Mouse (Mus musculus) midbrain, embryonic 16.5 days (tissue): ENCODE measurements around the gene Cops7a. TPM values are rescaled to one million over a fixed set of nuclear protein-coding genes. Genes with fewer than 3 reads are reported as not detected.

Source experiments
- ATAC-seq: fragments of 200-750 bp; cut with Nextera tagmentation; 2 replicates; pipeline ENCODE4 v1.8.0; 2017; ENCODE audit warnings: moderate TSS enrichment
- H3K27ac ChIP-seq: fragments of 300-500 bp; sonication (generic); 2 replicates; pipeline ENCODE4 v1.5.1; 2014; ENCODE audit warnings: mild to moderate bottlenecking, low read length, mixed read lengths
- H3K27me3 ChIP-seq: fragments of 300-500 bp; sonication (generic); 2 replicates; pipeline ENCODE4 v1.6.1; 2014; ENCODE audit warnings: low read depth, low read length, mixed read lengths; ENCODE audit not compliant: control insufficient read depth, insufficient read depth
- H3K36me3 ChIP-seq: fragments of 300-500 bp; sonication (generic); 2 replicates; pipeline ENCODE4 v1.6.1; 2014; ENCODE audit warnings: mild to moderate bottlenecking, low read length, moderate library complexity, mixed read lengths; ENCODE audit not compliant: control insufficient read depth, insufficient read depth
- H3K4me1 ChIP-seq: fragments of 300-500 bp; sonication (generic); 2 replicates; pipeline ENCODE4 v1.6.1; 2014; ENCODE audit warnings: mild to moderate bottlenecking, low read length, mixed read lengths; ENCODE audit not compliant: control insufficient read depth, insufficient read depth
- H3K4me2 ChIP-seq: fragments of 300-500 bp; sonication (generic); 2 replicates; pipeline ENCODE4 v1.6.1; 2014; ENCODE audit warnings: mild to moderate bottlenecking, low read length, mixed read lengths
- H3K4me3 ChIP-seq: fragments of 300-500 bp; sonication (generic); 2 replicates; pipeline ENCODE4 v1.5.1; 2014; ENCODE audit warnings: low read depth, mild to moderate bottlenecking, low read length, moderate library complexity, mixed read lengths
- H3K9ac ChIP-seq: fragments of 300-500 bp; sonication (generic); 2 replicates; pipeline ENCODE4 v1.6.1; 2014; ENCODE audit warnings: low read depth, low read length, mixed read lengths
- H3K9me3 ChIP-seq: fragments of 300-500 bp; sonication (generic); replicated peaks from 2 replicates; pipeline ENCODE4 v1.6.1; 2014; ENCODE audit warnings: mild to moderate bottlenecking, low read length, mixed read lengths; ENCODE audit not compliant: control insufficient read depth, poor library complexity, severe bottlenecking
- WGBS: fragments of 180-500 bp; shearing (Covaris S2); extraction: QIAGEN DNeasy Blood & Tissue Kit; methylation state at CpG from one replicate; pipeline ENCODE4 v1.1.7; 2014; 5-methylcytosine and 5-hydroxymethylcytosine counted together
- polyA plus RNA-seq: library from polyadenylated mRNA; unstranded; fragments of >200 nt; fragmentation: Nextera tagmentation; extraction: Ambion mirVana; gene quantifications from 2 replicates; pipeline ENCODE4 v1.2.1, GENCODE M21; 2015

The Cops7a gene
- 87.6 and 94.0 TPM in 2 replicates for polyA plus RNA-seq

DNA sequence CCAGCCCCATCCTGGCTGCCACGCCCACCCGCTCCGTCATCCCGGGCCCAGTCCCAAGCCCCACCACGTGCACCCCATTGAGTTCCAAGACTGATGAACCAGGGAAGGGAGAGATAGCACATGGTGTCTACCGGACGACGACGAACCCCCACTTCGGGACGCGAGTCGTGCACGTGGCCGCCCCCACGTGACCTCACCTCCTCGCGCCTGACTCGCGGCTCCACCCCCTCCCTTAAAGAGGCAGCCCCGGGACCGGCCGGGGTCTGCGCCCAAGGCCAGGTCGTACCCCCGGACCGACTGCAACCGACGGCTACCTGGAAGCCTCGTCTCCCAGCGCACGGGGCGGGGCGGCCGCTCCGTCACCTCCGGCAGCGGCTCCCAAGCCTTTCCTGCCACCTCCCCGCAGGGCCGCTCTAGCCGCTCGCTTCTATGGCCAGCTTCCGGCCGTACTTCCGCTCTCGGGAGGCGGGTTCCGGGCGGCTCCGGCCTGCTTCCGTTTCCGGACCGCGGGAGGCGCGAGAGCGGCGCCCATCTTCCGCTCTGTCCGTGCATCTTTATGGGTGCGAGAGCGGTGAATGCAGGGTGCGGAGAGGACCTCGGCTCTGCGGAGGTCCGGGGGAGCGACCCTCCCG lies at the start of gene Cops7a:
Gene Cops7a (minus strand): TSS at position 451 of the 632 bp plus-strand sequence.
- Histone ChIP-seq H3K27ac (peak within 1 kb of the TSS; percentile 86), H3K4me3 (peak within 1 kb of the TSS; percentile 70), H3K4me1 (peaks cover 17% of the 10 kb centered on the region), H3K9me3 (no peaks in the 10 kb centered on the region), H3K4me2 (peak within 1 kb of the TSS; percentile 98), H3K9ac (peak within 1 kb of the TSS; percentile 83), H3K27me3 (no peaks in the 10 kb centered on the region), H3K36me3 (peaks cover 6% of the 10 kb centered on the region)
- WGBS, result under 1% methylated on average over 68 of the region's 68 CpGs
- peak; percentile 97 for ATAC-seq

DNA sequence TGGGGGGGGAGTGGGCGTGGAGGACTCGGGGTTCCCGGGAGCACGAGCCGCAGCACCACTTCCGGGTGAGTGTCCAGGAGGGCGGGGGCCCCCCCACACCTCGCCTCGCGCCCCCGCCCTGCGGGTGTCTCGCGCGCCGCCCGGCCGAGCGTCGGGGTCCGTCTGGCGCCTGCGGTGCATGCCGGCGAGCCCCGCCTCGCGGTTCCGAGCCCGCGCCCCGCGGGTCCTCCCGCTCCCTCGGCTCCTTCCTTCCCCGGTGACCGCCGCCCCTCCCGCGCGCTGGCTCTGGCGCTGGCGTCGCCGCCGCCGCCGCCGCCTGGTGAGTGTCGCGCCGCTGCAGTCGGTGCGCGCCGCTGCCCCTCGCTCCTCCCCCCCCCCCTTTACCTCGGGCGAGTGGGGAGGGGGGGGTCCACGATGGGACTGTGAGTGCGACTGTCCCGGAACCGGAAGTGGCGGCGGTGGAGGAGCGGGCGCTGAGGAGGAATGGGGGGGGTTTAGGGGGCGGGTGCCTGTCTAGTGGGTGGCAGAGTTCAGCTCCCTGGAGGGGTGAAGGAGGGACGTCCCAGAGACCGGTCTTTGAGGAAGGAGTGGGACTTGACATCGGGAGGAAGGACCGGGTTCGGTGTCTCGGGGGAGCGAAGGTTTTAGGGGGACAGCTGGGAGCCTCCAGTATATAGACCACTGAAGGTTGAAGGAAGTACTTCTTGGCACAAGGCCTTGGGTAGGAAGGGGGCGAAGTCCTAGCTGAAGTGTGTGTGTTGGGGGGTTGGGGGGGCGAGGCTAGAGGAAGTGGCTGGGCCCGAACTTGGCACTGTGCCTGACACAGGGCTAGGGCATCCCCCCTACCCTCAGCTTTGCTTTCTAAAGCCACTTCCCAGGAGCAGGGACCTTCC lies 44.1 kb upstream of the Cops7a start:
- peak; percentile 88 for ATAC-seq
- no peaks in the 10 kb centered on the region for H3K9me3 ChIP-seq
- 2% methylated on average over 40 of the region's 78 CpGs for WGBS

GRCm38 (mm10) chr6:125009129-125009180 lies 43.6 kb upstream of the Cops7a start, which contains the start of gene Zfp384:
Zfp384 (plus strand) TSS chr6:125009145.
- Histone ChIP-seq H3K27ac (peak within 1 kb of the TSS; percentile 99), H3K4me1 (peaks cover 32% of the 10 kb centered on the region), H3K9ac (peak within 1 kb of the TSS; percentile 92), H3K4me3 (peak within 1 kb of the TSS; percentile 78), H3K27me3 (no peaks in the 10 kb centered on the region), H3K9me3 (no peaks in the 10 kb centered on the region), H3K36me3 (0 out of 2 replicates have a peak, but pooled peaks cover 4% of the 10 kb centered on the region), H3K4me2 (peak within 1 kb of the TSS; percentile 61)
- no CpG with 5 or more reads among the region's 3 CpGs for WGBS
- no peak for ATAC-seq

More for the DNA sequence above, 44.1 kb upstream of the Cops7a start:
- peaks cover 34% of the 10 kb centered on the region for H3K4me1 ChIP-seq
- 0 out of 2 replicates have a peak, but pooled peaks cover 7% of the 10 kb centered on the region for H3K36me3 ChIP-seq
- peak overlapping the region; percentile 78 for H3K4me3 ChIP-seq
- peak overlapping the region; percentile 92 for H3K9ac ChIP-seq
- no peaks in the 10 kb centered on the region for H3K27me3 ChIP-seq
- peak overlapping the region; percentile 61 for H3K4me2 ChIP-seq
- peak overlapping the region; percentile 99 for H3K27ac ChIP-seq

DNA sequence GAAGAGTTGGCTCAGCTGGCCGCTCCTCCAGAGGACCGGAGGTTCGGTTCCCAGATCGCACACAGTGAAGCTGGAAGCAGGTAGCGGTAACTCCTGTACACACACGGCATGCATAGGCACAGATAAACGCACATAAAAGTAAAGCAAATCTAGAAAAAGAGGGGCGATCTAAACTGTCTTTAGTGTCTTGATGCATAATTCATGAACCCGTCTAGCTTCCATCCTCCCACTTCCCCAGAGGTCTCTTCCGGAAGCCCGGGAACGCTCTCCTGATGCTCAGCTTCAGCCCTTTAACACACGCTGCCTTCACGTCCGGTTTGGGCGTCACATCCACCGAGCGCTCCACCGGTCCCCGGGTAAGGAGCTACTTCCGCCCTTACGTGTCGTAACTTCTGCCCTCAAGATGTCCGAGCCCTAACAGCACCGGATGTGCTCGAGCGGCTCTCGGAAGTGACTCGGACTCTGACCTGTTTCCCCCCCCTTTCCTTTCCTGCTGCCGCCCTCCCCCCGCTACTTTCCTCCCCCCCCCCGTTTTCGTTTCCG lies 43.3 kb upstream of the Cops7a start:
- H3K4me1 ChIP-seq, result peaks cover 32% of the 10 kb centered on the region
- peak overlapping the region; percentile 59 for H3K4me2 ChIP-seq
- H3K27ac ChIP-seq, result peak overlapping the region; percentile 99
- peak overlapping the region; percentile 78 for H3K4me3 ChIP-seq
- ATAC-seq, result peak; percentile 98
- under 1% methylated on average over 29 of the region's 34 CpGs for WGBS
- H3K36me3 ChIP-seq, result 0 out of 2 replicates have a peak, but pooled peaks cover 4% of the 10 kb centered on the region
- no peaks in the 10 kb centered on the region for H3K9me3 ChIP-seq
- H3K9ac ChIP-seq, result peak overlapping the region; percentile 92
- no peaks in the 10 kb centered on the region for H3K27me3 ChIP-seq

GRCm38 (mm10) chr6:125008060-125008459 lies 42.7 kb upstream of the Cops7a start:
- Histone ChIP-seq H3K4me3 (peak overlapping the region; percentile 78), H3K36me3 (0 out of 2 replicates have a peak, but pooled peaks cover 4% of the 10 kb centered on the region), H3K4me2 (peak overlapping the region; percentile 59), H3K4me1 (peaks cover 32% of the 10 kb centered on the region), H3K9me3 (no peaks in the 10 kb centered on the region), H3K9ac (peak overlapping the region; percentile 64), H3K27me3 (no peaks in the 10 kb centered on the region), H3K27ac (peak overlapping the region; percentile 99)
- 49% methylated on average over 13 of the region's 13 CpGs for WGBS
- peak; percentile 4 for ATAC-seq

- no peaks in the 10 kb centered on the region; the same call in 1 of the 2 replicates for H3K27me3 ChIP-seq
- H3K36me3 ChIP-seq, result no peaks in the 10 kb centered on the region; the same call in 1 of the 2 replicates
- no peaks in the 10 kb centered on the region for H3K9me3 ChIP-seq
- ATAC-seq, result no peak
- no peak overlapping the region for H3K27ac ChIP-seq
- H3K4me2 ChIP-seq, result no peak overlapping the region
- H3K4me3 ChIP-seq, result no peak overlapping the region
- no peak overlapping the region; the same call in 1 of the 2 replicates for H3K9ac ChIP-seq
- WGBS, result 55% methylated on average over 3 of the region's 3 CpGs
- H3K4me1 ChIP-seq, result peaks cover 7% of the 10 kb centered on the region
Observed at GRCm38 (mm10) chr6:125005086-125005485, 39.7 kb upstream of the Cops7a start.

GRCm38 (mm10) chr6:125003706-125004105 lies 38.4 kb upstream of the Cops7a start:
- Histone ChIP-seq H3K9me3 (no peaks in the 10 kb centered on the region), H3K36me3 (peaks cover 2% of the 10 kb centered on the region), H3K4me3 (no peak overlapping the region), H3K9ac (no peak overlapping the region), H3K4me1 (peaks cover 11% of the 10 kb centered on the region), H3K27ac (no peak overlapping the region), H3K27me3 (peaks cover 6% of the 10 kb centered on the region), H3K4me2 (no peak overlapping the region)
- 46% methylated on average over 3 of the region's 3 CpGs for WGBS
- ATAC-seq, result no peak

DNA sequence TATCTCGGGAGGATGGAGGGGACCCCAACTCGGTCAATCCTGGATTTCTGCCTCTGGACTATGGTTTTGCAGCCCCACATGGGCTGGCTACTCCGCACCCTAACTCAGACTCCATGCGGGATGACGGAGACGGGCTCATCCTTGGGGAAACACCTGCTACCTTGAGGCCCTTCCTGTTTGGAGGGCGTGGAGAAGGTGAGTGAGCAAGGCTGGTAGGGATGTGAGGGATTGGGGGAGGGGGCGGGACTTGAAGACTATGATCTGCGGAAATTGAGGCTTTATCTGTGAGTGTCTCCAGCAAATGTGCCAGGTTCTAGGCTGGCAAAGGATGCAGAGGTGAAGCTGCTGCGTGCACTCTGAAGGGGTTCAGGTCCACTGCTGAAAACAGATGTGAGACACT lies 34.2 kb upstream of the Cops7a start:
- peaks cover 6% of the 10 kb centered on the region for H3K27me3 ChIP-seq
- H3K4me3 ChIP-seq, result no peak overlapping the region

DNA sequence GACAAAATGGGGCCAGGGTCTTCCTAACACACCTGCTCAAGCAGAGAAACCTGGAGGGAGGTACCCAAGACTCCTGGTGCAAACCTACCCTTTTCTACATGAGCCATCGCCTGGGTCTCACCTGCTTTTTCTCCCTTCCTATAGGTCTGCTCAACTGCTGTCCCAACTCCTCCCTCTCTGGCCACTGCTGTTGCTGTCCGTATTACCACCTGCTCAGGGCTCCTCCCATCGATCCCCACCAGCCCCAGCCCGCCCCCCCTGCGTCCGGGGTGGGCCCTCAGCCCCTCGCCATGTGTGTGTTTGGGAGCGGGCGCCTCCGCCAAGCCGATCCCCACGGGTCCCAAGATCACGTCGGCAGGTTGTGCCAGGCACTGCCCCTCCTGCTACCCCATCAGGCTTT lies 33.8 kb upstream of the Cops7a start:
- peak overlapping the region; percentile 65 for H3K4me2 ChIP-seq
- no peak overlapping the region for H3K4me3 ChIP-seq
- H3K4me1 ChIP-seq, result peaks cover 19% of the 10 kb centered on the region
- peak overlapping the region; percentile 18 for H3K9ac ChIP-seq
- H3K9me3 ChIP-seq, result no peaks in the 10 kb centered on the region
- H3K27me3 ChIP-seq, result peaks cover 6% of the 10 kb centered on the region
- H3K36me3 ChIP-seq, result peaks cover 2% of the 10 kb centered on the region
- WGBS, result 33% methylated on average over 14 of the region's 14 CpGs
- no peak overlapping the region for H3K27ac ChIP-seq
- no peak for ATAC-seq

More for the DNA sequence above, 34.2 kb upstream of the Cops7a start:
- Histone ChIP-seq H3K4me1 (peaks cover 19% of the 10 kb centered on the region), H3K9ac (peak overlapping the region; percentile 18; the same call in 1 of the 2 replicates), H3K9me3 (no peaks in the 10 kb centered on the region), H3K36me3 (peaks cover 2% of the 10 kb centered on the region), H3K4me2 (no peak overlapping the region), H3K27ac (no peak overlapping the region)
- no peak for ATAC-seq
- WGBS, result 40% methylated on average over 10 of the region's 10 CpGs
